Mouse (Mus musculus): Measurements from ENCODE around the gene Zfr.

DNA sequence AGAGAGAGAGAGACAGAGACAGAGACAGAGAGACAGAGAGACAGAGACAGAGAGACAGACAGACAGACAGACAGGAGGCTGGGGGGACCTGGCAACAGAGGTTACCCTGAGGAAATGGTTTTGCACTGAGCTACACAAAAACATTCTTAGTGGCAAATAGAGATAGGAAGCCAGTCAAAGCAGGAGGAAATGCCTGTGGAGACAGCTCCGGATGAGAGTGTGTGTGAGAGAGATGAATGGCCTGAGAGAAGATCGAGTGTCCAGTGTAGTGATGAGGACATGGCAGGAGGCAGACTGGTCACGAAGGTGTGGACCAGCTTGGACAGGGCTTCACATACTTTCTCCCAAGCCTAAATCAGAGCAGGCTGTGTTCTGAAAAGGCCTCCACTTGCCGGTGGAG is 107.4 kb downstream of the Zfr start:
- no peak for TF ChIP-seq GATA1 (IDR thresholded peaks at IDR 0.05; ENCODE audit: low read length)
- TF ChIP-seq TAL1 (IDR thresholded peaks at IDR 0.05; ENCODE audit: low read length) = no peak

Data from erythroblast, embryonic 14.5 days (primary cell).